Mouse (Mus musculus) intestine, embryonic 16.5 days (tissue): ENCODE measurements around the gene Tfrc. TPM values are rescaled to one million over a fixed set of nuclear protein-coding genes. Genes with fewer than 3 reads are reported as not detected.

ENCODE experiments used
- ATAC-seq: fragments of 200-750 bp; cut with Nextera tagmentation; 2 replicates; pipeline ENCODE4 v1.8.0; 2017; ENCODE audit warnings: moderate TSS enrichment, moderate library complexity
- H3K27ac ChIP-seq: fragments of 300-500 bp; sonication (generic); 2 replicates; pipeline ENCODE4 v1.5.1; 2014; ENCODE audit warnings: mild to moderate bottlenecking, low read length
- H3K27me3 ChIP-seq: fragments of 300-500 bp; sonication (generic); replicated peaks from 2 replicates; pipeline ENCODE4 v1.6.1; 2014; ENCODE audit warnings: low read length, control low read depth, mixed read lengths; ENCODE audit not compliant: control insufficient read depth, insufficient read depth
- H3K36me3 ChIP-seq: fragments of 300-500 bp; sonication (generic); 2 replicates; pipeline ENCODE4 v1.6.1; 2014; ENCODE audit warnings: low read length, control low read depth; ENCODE audit not compliant: control insufficient read depth, insufficient read depth
- H3K4me1 ChIP-seq: fragments of 300-500 bp; sonication (generic); 2 replicates; pipeline ENCODE4 v1.6.1; 2014; ENCODE audit warnings: low read length, control low read depth, mixed read lengths; ENCODE audit not compliant: control insufficient read depth, insufficient read depth
- H3K4me2 ChIP-seq: fragments of 300-500 bp; sonication (generic); 2 replicates; pipeline ENCODE4 v1.6.1; 2014; ENCODE audit warnings: low read depth, low read length, control low read depth
- H3K4me3 ChIP-seq: fragments of 300-500 bp; sonication (generic); 2 replicates; pipeline ENCODE4 v1.5.1; 2014; ENCODE audit warnings: mild to moderate bottlenecking, low read length
- H3K9ac ChIP-seq: fragments of 300-500 bp; sonication (generic); 2 replicates; pipeline ENCODE4 v1.6.1; 2014; ENCODE audit warnings: low read depth, low read length
- H3K9me3 ChIP-seq: fragments of 300-500 bp; sonication (generic); 2 replicates; pipeline ENCODE4 v1.6.1; 2016; ENCODE audit warnings: low read length, control low read depth; ENCODE audit not compliant: control insufficient read depth
- WGBS: fragments of 180-500 bp; shearing (Covaris S2); extraction: QIAGEN DNeasy Blood & Tissue Kit; methylation state at CpG from one replicate; pipeline ENCODE4 v1.1.7; 2014; 5-methylcytosine and 5-hydroxymethylcytosine counted together
- polyA plus RNA-seq: library from polyadenylated mRNA; unstranded; fragments of >200 nt; fragmentation: Nextera tagmentation; extraction: Ambion mirVana; gene quantifications from 2 replicates; pipeline ENCODE4 v1.2.1, GENCODE M21; 2015

Tfrc gene
- polyA plus RNA-seq, 1 experiment from 2014 or later = 64.9 TPM

DNA sequence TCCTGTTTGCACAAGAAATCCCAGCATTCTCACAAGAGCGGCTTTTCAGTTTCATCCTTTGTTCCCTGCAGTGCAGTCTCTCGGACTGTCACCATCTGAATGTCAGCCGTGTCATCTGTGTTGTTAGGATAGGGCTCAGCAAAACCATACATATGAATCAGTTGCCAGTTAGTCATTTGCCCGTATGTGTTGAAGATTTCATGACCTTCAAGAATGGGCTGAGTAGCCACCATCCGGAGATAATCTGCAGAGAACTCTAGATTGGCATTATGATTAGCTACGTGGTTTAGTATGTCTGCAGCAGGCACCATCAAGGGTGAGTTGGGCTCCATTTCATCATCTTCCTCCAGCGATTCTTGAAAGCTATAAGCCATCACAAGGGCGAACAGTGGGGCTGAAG lies 17.2 kb upstream of the Tfrc start:
- no peak for ATAC-seq
- no peak overlapping the region for H3K4me3 ChIP-seq

DNA sequence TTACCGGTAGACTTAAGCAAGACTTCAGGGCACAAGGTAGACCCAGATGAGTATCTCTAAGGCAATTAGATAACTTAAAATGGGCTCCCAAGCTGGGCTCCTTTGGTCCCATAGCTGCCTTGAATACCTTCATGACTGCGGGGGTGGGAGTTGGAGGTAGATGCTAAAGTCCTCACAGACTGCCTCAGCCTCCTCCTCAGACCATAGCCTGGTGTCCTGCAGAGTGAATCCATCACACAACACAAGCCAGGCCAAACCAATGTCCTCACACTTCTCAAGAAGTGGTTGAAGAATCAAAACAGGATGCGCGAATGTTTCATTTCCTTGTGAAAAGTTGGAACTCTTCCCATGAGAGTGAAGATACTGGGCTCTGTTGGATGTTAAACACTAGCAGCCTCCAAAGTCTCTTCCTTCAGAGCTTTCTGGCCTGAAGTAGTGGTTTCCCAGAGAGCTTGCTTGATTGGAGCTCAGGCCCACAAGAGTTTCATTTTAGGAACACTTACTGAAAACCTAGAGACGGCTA lies 15.4 kb upstream of the Tfrc start:
- ATAC-seq = no peak
- no peak overlapping the region for H3K4me3 ChIP-seq
- H3K9ac ChIP-seq = no peak overlapping the region
- no peaks in the 10 kb centered on the region for H3K9me3 ChIP-seq
- WGBS = 82% methylated on average over 5 of the region's 5 CpGs
- H3K27ac ChIP-seq = no peak overlapping the region
- no peak overlapping the region for H3K4me2 ChIP-seq
- no peaks in the 10 kb centered on the region for H3K4me1 ChIP-seq
- H3K36me3 ChIP-seq = no peaks in the 10 kb centered on the region
- no peaks in the 10 kb centered on the region for H3K27me3 ChIP-seq

More for the DNA sequence above, 17.2 kb upstream of the Tfrc start:
- H3K4me1 ChIP-seq = no peaks in the 10 kb centered on the region
- no peak overlapping the region for H3K9ac ChIP-seq
- H3K9me3 ChIP-seq = no peaks in the 10 kb centered on the region
- WGBS = 88% methylated on average over 8 of the region's 8 CpGs
- no peaks in the 10 kb centered on the region for H3K36me3 ChIP-seq
- no peak overlapping the region for H3K27ac ChIP-seq
- no peak overlapping the region for H3K4me2 ChIP-seq
- no peaks in the 10 kb centered on the region for H3K27me3 ChIP-seq

DNA sequence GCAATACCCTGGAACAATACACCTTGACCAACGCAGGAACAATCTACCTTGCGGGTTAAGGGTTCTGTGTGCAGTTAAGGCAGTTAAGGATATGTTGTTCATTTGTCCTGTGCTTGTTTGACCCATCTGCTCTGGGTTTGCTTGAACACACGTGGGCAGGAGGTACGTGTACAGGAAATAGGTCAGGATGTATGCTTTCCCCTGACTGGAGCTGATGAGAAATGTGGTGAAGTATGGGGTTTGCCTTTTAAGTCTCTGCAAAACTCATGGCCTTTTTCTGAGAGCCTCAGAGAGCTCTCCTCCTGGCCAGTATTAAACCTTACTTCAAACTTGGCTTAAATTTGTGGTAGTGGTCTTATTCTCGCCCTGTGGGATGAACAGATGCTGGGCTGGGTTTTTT lies 14.8 kb upstream of the Tfrc start:
- H3K9ac ChIP-seq = no peak overlapping the region
- no peaks in the 10 kb centered on the region for H3K36me3 ChIP-seq
- no peaks in the 10 kb centered on the region for H3K4me1 ChIP-seq
- ATAC-seq = no peak
- H3K27ac ChIP-seq = no peak overlapping the region
- no peak overlapping the region for H3K4me3 ChIP-seq
- H3K9me3 ChIP-seq = no peaks in the 10 kb centered on the region
- no peak overlapping the region for H3K4me2 ChIP-seq
- WGBS = 70% methylated on average over 5 of the region's 5 CpGs
- no peaks in the 10 kb centered on the region for H3K27me3 ChIP-seq

DNA sequence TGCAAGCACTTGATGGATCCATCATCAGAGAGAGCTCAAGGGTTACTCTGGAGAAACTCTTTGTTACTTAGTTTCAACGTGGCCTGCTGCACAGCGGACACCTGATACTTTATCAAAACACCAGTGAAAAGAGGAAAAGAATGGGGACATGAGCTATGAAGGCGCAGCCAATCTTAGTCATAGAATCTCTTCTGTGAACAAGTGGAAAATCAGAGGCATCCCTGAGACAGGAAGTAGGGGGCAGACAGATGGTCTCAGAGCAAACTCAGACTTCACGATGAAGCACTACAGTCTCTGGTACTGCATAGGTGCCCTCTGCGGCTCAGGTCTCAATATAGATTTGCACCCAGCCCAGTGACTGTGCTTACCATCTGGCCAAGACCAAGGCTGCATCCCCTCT lies 14.0 kb upstream of the Tfrc start:
- no peaks in the 10 kb centered on the region for H3K27me3 ChIP-seq
- H3K4me3 ChIP-seq = no peak overlapping the region
- H3K9ac ChIP-seq = no peak overlapping the region
- no peaks in the 10 kb centered on the region for H3K36me3 ChIP-seq
- H3K4me2 ChIP-seq = no peak overlapping the region
- no peak for ATAC-seq
- no peaks in the 10 kb centered on the region for H3K9me3 ChIP-seq
- H3K27ac ChIP-seq = no peak overlapping the region
- 79% methylated on average over 5 of the region's 5 CpGs for WGBS
- no peaks in the 10 kb centered on the region for H3K4me1 ChIP-seq

DNA sequence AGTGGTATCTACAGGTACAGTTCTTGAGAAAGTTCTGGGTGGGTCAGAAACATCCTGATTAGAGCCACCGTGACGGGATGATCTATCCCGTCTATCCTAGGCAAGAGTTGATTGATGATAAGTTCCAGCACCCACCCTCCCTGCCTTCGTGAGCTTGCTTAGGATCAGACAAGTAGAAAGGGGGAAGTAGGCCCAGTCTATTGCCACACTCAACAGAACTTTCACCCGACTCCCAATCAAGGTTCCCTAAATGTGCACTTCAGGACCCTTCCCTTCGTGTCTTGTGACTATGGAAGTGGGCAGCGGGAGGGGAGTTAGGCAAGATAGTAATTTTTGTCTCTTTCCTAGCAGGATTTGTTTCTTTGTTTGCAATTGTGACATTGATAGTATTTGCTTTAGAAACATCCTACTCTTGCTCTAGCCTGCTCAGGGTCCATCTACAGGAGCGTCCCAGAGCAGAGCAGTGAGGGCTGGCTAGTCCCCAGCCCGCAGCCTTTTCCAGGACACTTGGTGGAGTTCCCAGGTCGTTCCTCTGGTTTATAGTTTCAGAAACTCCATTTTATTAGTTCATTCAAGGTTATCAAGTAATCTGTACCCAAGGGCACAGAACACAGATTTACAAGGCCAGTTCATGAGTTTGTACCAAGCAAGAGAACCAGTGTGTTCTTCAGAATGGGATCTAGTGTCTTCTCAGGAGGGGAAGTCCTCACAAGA lies 13.4 kb upstream of the Tfrc start:
- H3K9ac ChIP-seq = no peak overlapping the region
- no peak overlapping the region for H3K4me3 ChIP-seq
- no peaks in the 10 kb centered on the region for H3K36me3 ChIP-seq
- ATAC-seq = no peak
- H3K27me3 ChIP-seq = no peaks in the 10 kb centered on the region
- H3K4me1 ChIP-seq = no peaks in the 10 kb centered on the region
- H3K9me3 ChIP-seq = no peaks in the 10 kb centered on the region
- no peak overlapping the region for H3K27ac ChIP-seq
- 79% methylated on average over 10 of the region's 10 CpGs for WGBS
- H3K4me2 ChIP-seq = no peak overlapping the region

DNA sequence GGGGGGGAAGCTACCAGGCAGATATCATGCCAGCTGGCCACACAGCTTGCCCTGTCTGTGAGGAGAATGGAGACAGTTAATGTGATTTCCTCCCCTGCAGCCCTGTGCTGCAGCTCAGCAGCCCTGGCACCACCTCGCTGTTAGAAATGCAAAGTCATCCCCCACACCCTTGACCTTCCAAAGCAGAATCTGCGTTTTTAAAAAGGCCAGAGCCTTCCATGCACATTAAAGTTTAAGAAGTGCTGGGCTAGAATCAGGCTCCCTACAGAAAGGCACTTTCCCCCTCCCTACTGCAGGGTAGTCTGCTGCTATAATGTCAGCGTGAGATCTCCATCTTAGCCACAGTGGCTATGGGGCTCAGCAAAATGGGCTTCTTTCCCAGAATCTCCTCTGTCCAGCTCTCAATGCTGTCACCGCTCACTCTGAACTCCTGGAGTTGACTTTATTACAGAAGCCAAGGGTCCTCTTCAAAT lies 10.8 kb upstream of the Tfrc start:
- Histone ChIP-seq H3K9ac (no peak overlapping the region), H3K27me3 (no peaks in the 10 kb centered on the region), H3K4me2 (no peak overlapping the region), H3K4me3 (no peak overlapping the region), H3K36me3 (no peaks in the 10 kb centered on the region), H3K27ac (no peak overlapping the region), H3K4me1 (no peaks in the 10 kb centered on the region), H3K9me3 (no peaks in the 10 kb centered on the region)
- ATAC-seq = no peak
- WGBS = 45% methylated on average over 4 of the region's 4 CpGs

DNA sequence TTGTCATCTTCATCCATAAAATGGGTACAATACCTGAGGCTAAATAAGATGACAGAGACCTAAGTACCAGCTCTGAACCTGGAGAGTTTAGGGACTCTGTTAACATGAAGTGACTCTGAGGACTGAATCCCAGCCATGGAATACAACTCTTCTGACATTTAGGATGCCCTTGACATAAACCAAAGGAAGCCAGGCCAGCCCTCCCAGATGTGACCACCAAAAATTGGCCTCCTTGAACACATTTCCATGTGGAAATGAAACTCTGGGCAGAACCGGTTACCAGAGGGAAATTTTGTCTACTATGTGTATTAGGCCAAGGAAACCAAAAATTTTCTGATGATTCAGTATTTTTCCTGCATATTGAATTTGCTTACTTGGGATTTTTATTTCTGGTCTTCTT lies 9.6 kb upstream of the Tfrc start:
- no peak overlapping the region for H3K9ac ChIP-seq
- H3K4me2 ChIP-seq = no peak overlapping the region
- H3K9me3 ChIP-seq = no peaks in the 10 kb centered on the region
- H3K27ac ChIP-seq = no peak overlapping the region
- WGBS = 95% methylated on average over 1 of the region's 1 CpGs
- H3K27me3 ChIP-seq = no peaks in the 10 kb centered on the region
- no peak for ATAC-seq
- H3K36me3 ChIP-seq = no peaks in the 10 kb centered on the region
- H3K4me3 ChIP-seq = no peak overlapping the region
- no peaks in the 10 kb centered on the region for H3K4me1 ChIP-seq

DNA sequence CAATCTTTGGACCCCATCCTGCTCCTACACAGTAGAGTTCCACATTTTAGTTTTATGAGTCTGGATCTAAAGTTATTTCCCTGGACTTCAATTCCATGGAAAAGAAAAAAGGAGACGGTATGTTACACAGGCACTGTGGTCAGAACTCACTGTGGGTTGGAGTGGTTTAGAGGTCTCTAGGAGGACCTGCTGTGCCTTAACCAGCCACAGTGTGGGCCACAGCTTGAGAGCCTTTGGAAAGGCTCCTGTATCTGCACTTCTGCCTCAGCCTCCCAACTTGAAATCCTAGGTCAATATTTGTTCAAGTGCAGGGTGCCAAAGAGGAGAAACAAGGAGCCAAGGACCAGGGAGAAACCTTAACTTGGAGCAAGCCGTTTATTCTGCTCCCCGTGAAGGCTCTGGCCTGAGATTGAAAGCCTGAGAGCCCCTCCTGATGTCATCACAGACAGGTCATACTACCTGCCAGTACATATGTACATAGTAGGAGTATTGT lies 6.5 kb upstream of the Tfrc start:
- Histone ChIP-seq H3K4me2 (no peak overlapping the region), H3K9ac (no peak overlapping the region), H3K27me3 (no peaks in the 10 kb centered on the region), H3K36me3 (no peaks in the 10 kb centered on the region), H3K9me3 (no peaks in the 10 kb centered on the region), H3K27ac (no peak overlapping the region), H3K4me3 (no peak overlapping the region), H3K4me1 (no peaks in the 10 kb centered on the region)
- no peak for ATAC-seq
- 77% methylated on average over 3 of the region's 3 CpGs for WGBS

DNA sequence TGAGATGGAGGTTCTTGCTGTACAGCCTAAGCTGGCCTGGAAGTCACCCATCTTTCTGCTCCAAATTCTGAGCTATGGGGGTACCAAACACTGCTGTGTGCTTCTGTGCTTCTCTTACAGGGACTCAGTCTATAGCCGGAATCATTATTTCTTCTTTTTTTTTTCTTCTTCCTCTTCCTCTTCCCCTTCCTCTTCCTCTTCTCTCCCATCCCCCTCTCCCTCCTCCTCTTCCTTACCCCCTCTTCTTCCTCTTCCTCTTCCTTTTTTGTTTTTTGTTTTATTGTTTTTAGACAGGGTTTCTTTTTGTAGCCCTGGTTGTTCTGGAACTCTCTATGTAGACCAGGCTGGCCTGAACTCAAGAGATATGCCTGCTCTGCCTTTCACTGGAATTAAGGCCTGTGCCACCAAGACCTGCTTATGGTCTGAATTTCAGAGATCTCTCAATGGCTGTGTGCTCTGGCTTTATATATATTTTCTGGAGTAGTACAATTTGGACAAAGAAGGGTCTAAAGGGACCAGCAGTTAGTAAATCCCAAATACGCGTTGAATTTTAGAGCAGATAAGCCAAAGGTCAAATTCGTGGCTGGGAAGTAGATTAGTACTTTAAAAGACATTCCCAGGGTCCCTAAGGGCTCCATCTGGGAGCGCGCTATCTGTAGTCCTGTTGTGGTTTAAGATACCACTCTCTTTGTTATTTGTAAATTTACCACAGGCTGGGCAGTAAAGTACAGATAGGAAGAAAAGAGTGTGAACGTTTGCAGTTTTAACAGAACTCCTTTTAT lies 967 bp upstream of the Tfrc start:
- peak overlapping the region; percentile 69 for H3K4me2 ChIP-seq
- no peaks in the 10 kb centered on the region for H3K27me3 ChIP-seq
- H3K36me3 ChIP-seq = no peaks in the 10 kb centered on the region
- H3K9me3 ChIP-seq = no peaks in the 10 kb centered on the region
- no peak overlapping the region for H3K9ac ChIP-seq
- peak overlapping the region; percentile 9 for H3K4me3 ChIP-seq
- H3K4me1 ChIP-seq = peaks cover 5% of the 10 kb centered on the region
- WGBS = 48% methylated on average over 7 of the region's 7 CpGs
- H3K27ac ChIP-seq = peak overlapping the region; percentile 93
- ATAC-seq = peak; percentile 40; the same call in 1 of the 2 replicates
